Mouse (Mus musculus): ENCODE data around the gene Tmprss9.

DNA sequence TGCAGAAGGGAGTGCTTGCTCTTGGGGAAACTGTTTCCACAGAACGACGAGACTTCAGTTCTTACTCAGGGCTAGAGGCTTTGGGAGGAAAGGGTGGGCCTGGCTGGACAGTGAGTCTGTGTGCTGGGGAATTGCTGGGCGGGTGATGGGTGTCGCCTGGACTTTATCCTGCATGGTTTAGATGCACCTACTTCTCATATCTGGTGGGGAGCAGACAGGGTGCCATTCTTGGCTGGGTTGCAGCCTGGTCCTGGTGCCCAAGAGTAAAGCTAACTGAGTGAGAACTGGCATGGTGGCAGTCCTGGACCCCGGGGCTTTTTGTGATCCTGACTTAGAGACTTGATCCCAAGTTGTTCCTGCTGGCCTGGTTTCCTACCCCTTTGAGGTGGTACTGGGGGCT, 14.7 kb upstream of the Tmprss9 start:
- TF ChIP-seq CTCF (IDR thresholded peaks at IDR 0.05; ENCODE audit: low read depth, low read length) (no peak), POLR2A (IDR thresholded peaks at IDR 0.05; ENCODE audit: extremely low read depth, insufficient read depth, low read length) (no peak)

All from liver, adult 2 months (tissue).